Mouse (Mus musculus) spleen, adult 2 months (tissue): ENCODE data around the gene Gse1.

ENCODE experiments used
- CTCF ChIP-seq: fragments of 200-500 bp; IDR thresholded peaks from 2 replicates; pipeline ENCODE4 v1.5.1; 2011; ENCODE audit warnings: mild to moderate bottlenecking, inconsistent platforms; ENCODE audit not compliant: insufficient read depth, insufficient read length, insufficient replicate concordance; ENCODE audit errors: extremely low read depth
- POLR2A ChIP-seq: fragments of 200-500 bp; IDR thresholded peaks from 2 replicates; pipeline ENCODE4 v1.6.1; 2011; ENCODE audit warnings: low read depth, low read length, inconsistent platforms

DNA sequence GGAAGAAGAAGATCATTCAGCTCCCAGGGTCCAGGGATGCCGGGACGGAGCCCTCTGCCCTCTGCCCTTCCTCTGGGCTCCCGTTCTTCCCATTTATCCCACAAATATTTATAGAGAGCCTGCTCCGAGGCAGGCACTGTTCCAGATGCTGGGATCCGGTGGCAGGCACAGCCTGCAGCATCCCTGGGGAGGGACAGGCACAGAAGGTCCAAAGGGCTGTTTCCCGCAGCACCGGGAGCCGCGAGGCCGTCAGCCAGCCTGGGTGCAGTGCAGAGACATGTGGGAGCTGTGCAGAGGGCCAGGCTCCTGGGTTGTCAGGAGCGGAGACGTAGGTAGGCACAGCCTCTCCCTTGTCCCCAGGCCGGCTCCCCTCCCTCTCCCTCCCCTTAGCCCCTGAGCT, 4.7 kb downstream of the Gse1 start:
- no peak for TF ChIP-seq POLR2A
- TF ChIP-seq CTCF = no peak
